Mouse (Mus musculus) E14TG2a.4 (cell line): ENCODE results near the gene Spg11.

Experiments used
- CTCF ChIP-seq: conservative IDR thresholded peaks from 2 replicates; pipeline ENCODE4 v1.5.1; 2014; ENCODE audit warnings: low read length
- POU5F1 ChIP-seq: IDR thresholded peaks from 2 replicates; pipeline ENCODE4 v1.6.1; 2014; ENCODE audit warnings: low read length, borderline replicate concordance

DNA sequence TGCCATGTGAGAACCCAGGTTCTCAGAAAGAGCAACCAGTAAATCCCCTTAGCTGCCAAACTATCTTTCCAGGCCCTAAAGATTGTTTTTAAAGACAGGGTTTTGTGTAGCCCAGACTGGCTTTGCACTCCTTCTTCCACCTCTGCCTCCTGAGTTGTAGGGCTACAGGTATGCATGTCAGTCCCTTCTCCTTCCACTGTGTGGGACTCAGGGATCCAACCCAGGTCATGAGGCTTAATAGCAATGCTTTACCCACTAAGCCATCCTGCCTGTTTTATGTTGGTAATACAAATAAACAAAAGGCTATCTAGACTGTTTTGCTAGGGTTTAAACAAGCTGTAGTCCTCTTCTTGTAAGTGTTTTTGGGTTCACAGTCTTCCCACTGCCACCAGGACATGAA lies 39.4 kb upstream of the Spg11 start:
- no peak for TF ChIP-seq CTCF
- TF ChIP-seq POU5F1 = no peak
